Comparison of ENCODE assay signal across 8 mouse cellular contexts in genomic region chr13:55105953-55106691, GRCm38 (mm10). TPM values are rescaled to one million over a fixed set of nuclear protein-coding genes. Genes with fewer than 3 reads are reported as not detected.
DNase-seq lines count a peak whose midpoint lies in the region; ATAC-seq and TF ChIP-seq lines count a peak whose summit lies in the region.

No protein-coding gene starts in this region.

- no peaks in the 10 kb centered on the region for H3K9me3 ChIP-seq in forebrain, embryonic 15.5 days
- H3K9me3 ChIP-seq in kidney, postnatal 0 days (replicated peaks; ENCODE audit: low read length), result no peaks in the 10 kb centered on the region
- H3K9me3 ChIP-seq in midbrain, embryonic 14.5 days (ENCODE audit: control insufficient read depth, low read length), result no peaks in the 10 kb centered on the region

- peak overlapping the region; percentile 86 for H3K9ac ChIP-seq in forebrain, embryonic 15.5 days (replicated peaks)
- peak overlapping the region; percentile 78 for H3K9ac ChIP-seq in kidney, postnatal 0 days (ENCODE audit: low read depth, low read length)
- peak overlapping the region; percentile 86 for H3K9ac ChIP-seq in midbrain, embryonic 14.5 days (replicated peaks; ENCODE audit: low read length)

- intact Hi-C loops in gastrocnemius, adult 2 months (cut with DNase I), result loop anchor here (5.0 kb wide), 1 partner anchor 61 kb away; no protein-coding TSS in a partner anchor
- intact Hi-C loops in gastrocnemius, postnatal 36 days (cut with DNase I), result loop anchor here (5.0 kb wide), 1 partner anchor 61 kb away; no protein-coding TSS in a partner anchor

- peak overlapping the region; percentile 90 for H3K27ac ChIP-seq in gastrocnemius, adult 2 months
- H3K27ac ChIP-seq in forebrain, embryonic 15.5 days (replicated peaks), result no peak overlapping the region
- H3K27ac ChIP-seq in kidney, postnatal 0 days, result peak overlapping the region; percentile 91; the same call in 1 of the 2 replicates
- no peak overlapping the region for H3K27ac ChIP-seq in midbrain, embryonic 14.5 days (replicated peaks; ENCODE audit: low read depth, low read length)

- TF ChIP-seq CTCF in gastrocnemius, adult 2 months (IDR thresholded peaks at IDR 0.05), result no peak
- TF ChIP-seq CTCF in kidney, postnatal 0 days (IDR thresholded peaks at IDR 0.05; ENCODE audit: low read depth), result no peak

- no peak for ATAC-seq in forebrain, embryonic 15.5 days (replicated peaks)
- no peak for ATAC-seq in kidney, postnatal 0 days (replicated peaks; ENCODE audit: low FRiP score, low read depth)
- no peak for ATAC-seq in midbrain, embryonic 14.5 days (ENCODE audit: low FRiP score, low TSS enrichment)

- H3K36me3 ChIP-seq in forebrain, embryonic 15.5 days, result peaks cover 6% of the 10 kb centered on the region; the same call in 1 of the 2 replicates
- 0 out of 2 replicates have a peak, but pooled peaks cover 3% of the 10 kb centered on the region for H3K36me3 ChIP-seq in kidney, postnatal 0 days (ENCODE audit: insufficient read depth, low read length)
- 0 out of 2 replicates have a peak, but pooled peaks cover 7% of the 10 kb centered on the region for H3K36me3 ChIP-seq in midbrain, embryonic 14.5 days (ENCODE audit: control insufficient read depth, insufficient read depth, low read length)

- H3K4me1 ChIP-seq in forebrain, embryonic 15.5 days, result peaks cover 13% of the 10 kb centered on the region
- H3K4me1 ChIP-seq in kidney, postnatal 0 days (replicated peaks; ENCODE audit: insufficient read depth, low read length), result peaks cover 7% of the 10 kb centered on the region
- H3K4me1 ChIP-seq in midbrain, embryonic 14.5 days (ENCODE audit: control insufficient read depth, insufficient read depth, low read length), result peaks cover 6% of the 10 kb centered on the region

- peak overlapping the region; percentile 57 for H3K4me2 ChIP-seq in forebrain, embryonic 15.5 days (replicated peaks)
- H3K4me2 ChIP-seq in kidney, postnatal 0 days (ENCODE audit: low read length), result peak overlapping the region; percentile 67
- H3K4me2 ChIP-seq in midbrain, embryonic 14.5 days (ENCODE audit: low read length), result peak overlapping the region; percentile 87

- no peaks in the 10 kb centered on the region for H3K27me3 ChIP-seq in forebrain, embryonic 15.5 days
- no peaks in the 10 kb centered on the region for H3K27me3 ChIP-seq in kidney, postnatal 0 days (ENCODE audit: insufficient read depth, low read length)
- H3K27me3 ChIP-seq in midbrain, embryonic 14.5 days (ENCODE audit: control insufficient read depth, insufficient read depth, low read length), result no peaks in the 10 kb centered on the region

- DNase-seq in gastrocnemius, adult 2 months, result peak; percentile 26
- no peak for DNase-seq in gastrocnemius, postnatal 36 days
- DNase-seq in 416B (ENCODE audit: low read depth), result peak; percentile 37
- DNase-seq in cerebellum, adult 18-20 months, result peak; percentile 21 to 32
- DNase-seq in kidney, postnatal 0 days (ENCODE audit: low spot score), result peak; percentile 7
- no peak for DNase-seq in midbrain, embryonic 14.5 days
- no peak for DNase-seq in frontal cortex, postnatal 25 days (ENCODE audit: low spot score in 2 of 2)

- H3K4me3 ChIP-seq in gastrocnemius, adult 2 months, result peak overlapping the region; percentile 81
- peak overlapping the region; percentile 80 for H3K4me3 ChIP-seq in forebrain, embryonic 15.5 days
- peak overlapping the region; percentile 72 for H3K4me3 ChIP-seq in kidney, postnatal 0 days (replicated peaks; ENCODE audit: low read depth, low read length)
- H3K4me3 ChIP-seq in midbrain, embryonic 14.5 days (replicated peaks; ENCODE audit: low read depth, low read length), result peak overlapping the region; percentile 85

- WGBS in forebrain, embryonic 15.5 days, result 16% methylated on average over 8 of the region's 8 CpGs
- 18% methylated on average over 8 of the region's 8 CpGs for WGBS in kidney, postnatal 0 days
- 24% methylated on average over 8 of the region's 8 CpGs for WGBS in midbrain, embryonic 14.5 days

RNA-seq across cellular contexts. Expression of gene Zfp346, which starts 1.0 kb away (rescaled TPM):
- total RNA-seq in gastrocnemius, adult 2 months (2021), result 10 to 100 TPM; 12.1 to 14.2 TPM
- total RNA-seq in gastrocnemius, postnatal 36 days (2021), result 10 to 100 TPM; 10.1 to 11.8 TPM
- 25.5 and 26.2 TPM in 2 replicates for polyA plus RNA-seq in forebrain, embryonic 15.5 days (2015; fragmentation: Nextera tagmentation; extraction: Ambion mirVana)
- 11.8 and 13.1 TPM in 2 replicates for polyA plus RNA-seq in kidney, postnatal 0 days (2015; fragmentation: Nextera tagmentation; extraction: Ambion mirVana)
- polyA plus RNA-seq in midbrain, embryonic 14.5 days (2014; fragmentation: Nextera tagmentation; extraction: Ambion mirVana), result 23.6 and 26.2 TPM in 2 replicates

RNA-seq across cellular contexts. Expression of gene Uimc1, which starts 6.0 kb away (rescaled TPM):
- 10 to 100 TPM; 12.9 to 13.4 TPM for total RNA-seq in gastrocnemius, adult 2 months (2021)
- 10 to 100 TPM; 10.6 to 11.4 TPM for total RNA-seq in gastrocnemius, postnatal 36 days (2021)
- 21.9 and 23.9 TPM in 2 replicates for polyA plus RNA-seq in forebrain, embryonic 15.5 days (2015; fragmentation: Nextera tagmentation; extraction: Ambion mirVana)
- 24.6 and 27.9 TPM in 2 replicates for polyA plus RNA-seq in kidney, postnatal 0 days (2015; fragmentation: Nextera tagmentation; extraction: Ambion mirVana)
- 20.7 and 20.8 TPM in 2 replicates for polyA plus RNA-seq in midbrain, embryonic 14.5 days (2014; fragmentation: Nextera tagmentation; extraction: Ambion mirVana)

RNA-seq across cellular contexts. Expression of gene Gm17617, which starts 27.2 kb away (rescaled TPM):
- total RNA-seq in gastrocnemius, adult 2 months (2021), result not detected
- total RNA-seq in gastrocnemius, postnatal 36 days (2021), result not detected
- not detected in 2 replicates for polyA plus RNA-seq in forebrain, embryonic 15.5 days (2015; fragmentation: Nextera tagmentation; extraction: Ambion mirVana)
- not detected in 2 replicates for polyA plus RNA-seq in kidney, postnatal 0 days (2015; fragmentation: Nextera tagmentation; extraction: Ambion mirVana)
- polyA plus RNA-seq in midbrain, embryonic 14.5 days (2014; fragmentation: Nextera tagmentation; extraction: Ambion mirVana), result not detected in 2 replicates

RNA-seq across cellular contexts. Expression of gene Fgfr4, which starts 46.3 kb away (rescaled TPM):
- 1 to 10 TPM; 2.1 to 2.3 TPM for total RNA-seq in gastrocnemius, adult 2 months (2021)
- total RNA-seq in gastrocnemius, postnatal 36 days (2021), result 1 to 10 TPM; 2.3 to 2.9 TPM
- 0.51 and 1.1 TPM in 2 replicates for polyA plus RNA-seq in forebrain, embryonic 15.5 days (2015; fragmentation: Nextera tagmentation; extraction: Ambion mirVana)
- polyA plus RNA-seq in kidney, postnatal 0 days (2015; fragmentation: Nextera tagmentation; extraction: Ambion mirVana), result 14.6 and 15.8 TPM in 2 replicates
- polyA plus RNA-seq in midbrain, embryonic 14.5 days (2014; fragmentation: Nextera tagmentation; extraction: Ambion mirVana), result 0.38 and 0.99 TPM in 2 replicates

Comparison
In these comparisons a context has a peak if more than half of its experiments do, and no peak if none do; other contexts are left out.
1. DNase-seq: peak in gastrocnemius, adult 2 months (single experiment), 416B (single experiment), cerebellum, adult 18-20 months (2 of 2) and kidney, postnatal 0 days (single experiment); none in gastrocnemius, postnatal 36 days (0 of 2), midbrain, embryonic 14.5 days (single experiment) and frontal cortex, postnatal 25 days (0 of 2).
2. H3K27ac ChIP-seq: peak in gastrocnemius, adult 2 months (single experiment) and kidney, postnatal 0 days (single experiment); none in forebrain, embryonic 15.5 days (single experiment) and midbrain, embryonic 14.5 days (single experiment).
3. Peak in every context shown above with its lines, with median percentiles within 50 percentile points of each other: H3K4me3 ChIP-seq, H3K4me2 ChIP-seq and H3K9ac ChIP-seq.